Mouse (Mus musculus) adrenal gland, postnatal 0 days (tissue): ENCODE results near the gene Ripor1. TPM values are rescaled to one million over a fixed set of nuclear protein-coding genes. Genes with fewer than 3 reads are reported as not detected.

Experiments
- microRNA-seq: library from miRNA; unstranded; fragments of <30 nt; microRNA quantifications from one replicate; pipeline ENCODE4, GENCODE M21; 2016; ENCODE audit warnings: borderline replicate concordance; ENCODE audit not compliant: insufficient number of aligned reads
- polyA plus RNA-seq: library from polyadenylated mRNA; unstranded; fragments of >200 nt; fragmentation: Nextera tagmentation; extraction: Ambion mirVana; gene quantifications from 2 replicates; pipeline ENCODE4 v1.2.1, GENCODE M21; 2015

Ripor1 gene
- 18.0 and 19.1 TPM in 2 replicates for polyA plus RNA-seq

DNA sequence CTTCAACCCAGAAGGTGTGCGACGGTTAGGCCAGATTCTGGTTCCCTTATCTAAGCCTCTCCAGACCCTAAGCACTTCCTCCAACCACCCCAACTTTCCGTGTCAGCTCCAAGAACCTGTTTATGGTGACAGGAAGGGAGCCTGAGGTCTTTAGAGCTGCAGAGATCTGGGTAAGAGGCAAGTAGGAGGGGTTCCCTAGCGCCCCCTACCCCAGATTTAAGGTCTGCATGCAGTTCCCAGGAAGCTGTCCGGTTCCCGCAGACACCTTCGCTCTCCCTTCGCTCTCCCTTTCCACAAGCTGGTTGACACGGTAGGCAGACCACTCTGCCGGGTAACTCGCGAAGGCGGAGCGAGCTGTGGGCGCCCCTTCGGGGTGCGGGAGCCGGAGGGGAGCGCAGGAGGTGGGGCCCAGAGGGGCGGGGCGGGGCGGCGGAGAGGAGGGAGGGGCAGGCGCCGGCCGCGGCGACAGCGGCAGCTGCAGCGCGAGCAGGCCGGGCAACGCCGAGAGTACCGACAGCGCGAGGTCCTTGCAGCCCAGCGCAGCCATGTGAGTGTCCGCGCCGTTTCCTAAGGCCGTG is at the start of gene Ripor1:
Ripor1 (plus strand) TSS at position 452 of the 578 bp plus-strand sequence.

DNA sequence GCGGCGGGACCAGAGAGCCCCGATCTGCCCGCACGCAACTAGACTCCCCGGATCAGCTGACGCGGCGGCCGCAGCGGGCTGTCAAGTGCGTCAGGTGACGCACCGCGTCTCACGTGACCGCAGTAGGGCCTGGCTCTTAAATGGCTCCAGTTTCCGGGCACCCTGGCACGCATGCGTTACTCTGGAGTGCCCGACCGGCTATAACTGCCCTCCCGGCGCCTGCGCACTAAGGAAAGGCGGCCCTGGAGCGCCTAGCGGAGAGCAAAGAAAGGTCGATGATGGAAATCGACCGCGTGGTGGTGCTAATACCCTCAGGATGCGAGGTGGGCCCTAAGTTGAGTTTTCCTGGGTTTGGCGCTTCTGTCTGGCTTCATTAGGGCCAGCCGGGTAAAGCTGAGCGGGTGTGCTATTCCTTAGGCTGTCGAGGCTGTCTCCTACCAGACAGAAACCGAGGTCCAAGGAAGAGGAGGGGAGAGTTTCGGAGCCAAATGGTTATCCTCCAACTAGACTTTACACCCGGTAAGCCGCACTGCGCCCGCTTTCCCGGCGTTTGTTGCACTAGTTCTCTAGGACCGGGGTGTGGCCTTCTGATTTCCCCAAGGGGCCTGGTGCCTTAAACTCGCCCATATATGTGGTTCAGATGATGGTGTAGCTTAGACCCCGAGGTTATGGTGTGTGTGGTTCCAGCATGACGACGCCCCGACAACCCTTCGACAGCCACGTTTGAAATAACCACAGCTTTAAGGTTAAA is 38.9 kb upstream of the Ripor1 start, which contains the start of gene Atp6v0d1:
Atp6v0d1 (minus strand) TSS at position 96 of the 751 bp plus-strand sequence.

GRCm38 (mm10) chr8:105636018-105636962 is 31.2 kb downstream of the Ripor1 start, which contains the start of gene Ctcf:
Ctcf (plus strand) TSS chr8:105636568.

GRCm38 (mm10) chr8:105636963-105637510 is 32.0 kb downstream of the Ripor1 start, which contains the start of gene Agrp:
Agrp (minus strand) TSS chr8:105637393.

Small RNA genes within 50 kb of the gene (microRNA-seq; reads per million reads assigned to microRNA genes)
- gene Mir1966, result not detected

Other genes starting within 250 kb of the Ripor1 start
- gene Plekhg4, start 232.0 kb upstream of the Ripor1 start, polyA plus RNA-seq, result 0.07 and 0.09 TPM in 2 replicates
- gene Kctd19, start 191.8 kb upstream of the Ripor1 start, polyA plus RNA-seq, result 0.09 and 0.12 TPM in 2 replicates
- gene Lrrc36, start 191.7 kb upstream of the Ripor1 start, polyA plus RNA-seq, result 1.5 and 2.0 TPM in 2 replicates
- gene Tppp3, start 133.7 kb upstream of the Ripor1 start, polyA plus RNA-seq, result 223 and 469 TPM in 2 replicates
- 23.7 and 25.9 TPM in 2 replicates for gene Zdhhc1, start 108.4 kb upstream of the Ripor1 start, polyA plus RNA-seq
- gene Hsd11b2, start 86.5 kb upstream of the Ripor1 start, polyA plus RNA-seq, result 2.4 and 3.1 TPM in 2 replicates
- 91.9 and 92.7 TPM in 2 replicates for gene Atp6v0d1, start 39.2 kb upstream of the Ripor1 start, polyA plus RNA-seq
- gene Ctcf, start 31.3 kb downstream of the Ripor1 start, polyA plus RNA-seq, result 43.0 and 59.4 TPM in 2 replicates
- gene Agrp, start 32.1 kb downstream of the Ripor1 start, polyA plus RNA-seq, result 2.8 and 3.9 TPM in 2 replicates
- 2.6 and 5.1 TPM in 2 replicates for gene Carmil2, start 81.0 kb downstream of the Ripor1 start, polyA plus RNA-seq
- 29.3 and 36.4 TPM in 2 replicates for gene Acd, start 95.8 kb downstream of the Ripor1 start, polyA plus RNA-seq
- gene Pard6a, start 95.9 kb downstream of the Ripor1 start, polyA plus RNA-seq, result 18.6 and 19.0 TPM in 2 replicates
- gene 4933405L10Rik, start 102.4 kb downstream of the Ripor1 start, polyA plus RNA-seq, result 0.12 TPM in 1 of 2 replicates, not detected in the other
- gene Enkd1, start 103.0 kb downstream of the Ripor1 start, polyA plus RNA-seq, result 7.5 and 8.4 TPM in 2 replicates
- gene Gfod2, start 153.4 kb downstream of the Ripor1 start, polyA plus RNA-seq, result 8.5 and 9.6 TPM in 2 replicates
- gene Ranbp10, start 222.1 kb downstream of the Ripor1 start, polyA plus RNA-seq, result 6.8 and 10.9 TPM in 2 replicates
- not detected in 2 replicates for gene Tsnaxip1, start 222.5 kb downstream of the Ripor1 start, polyA plus RNA-seq
- gene Cenpt, start 248.0 kb downstream of the Ripor1 start, polyA plus RNA-seq, result 16.6 and 19.3 TPM in 2 replicates
- gene Thap11, start 249.9 kb downstream of the Ripor1 start, polyA plus RNA-seq, result 51.8 and 59.6 TPM in 2 replicates